Mouse (Mus musculus): Measurements from ENCODE around the gene Hirip3. TPM values are rescaled to one million over a fixed set of nuclear protein-coding genes. Genes with fewer than 3 reads are reported as not detected.
A peak's percentile ranks its signal among the peaks of the same experiment; 100 is the strongest.

The Hirip3 gene
- polyA plus RNA-seq, 1 experiment from 2014 or later, result 57.2 TPM

- H3K4me3 ChIP-seq, result no peak overlapping the region
- peaks cover 31% of the 10 kb centered on the region for H3K27me3 ChIP-seq (ENCODE audit: low read depth, poor library complexity, severe bottlenecking)
- H3K36me3 ChIP-seq, result no peaks in the 10 kb centered on the region
- 95% methylated on average over 1 of the region's 1 CpGs for WGBS
- no peaks in the 10 kb centered on the region for H3K9me3 ChIP-seq (replicated peaks)
- no peak overlapping the region for H3K27ac ChIP-seq
- peaks cover 32% of the 10 kb centered on the region for H3K4me1 ChIP-seq
- DNase-seq (ENCODE audit: low spot score), result no peak
Measured at GRCm38 (mm10) chr7:126833294-126833693, 28.5 kb upstream of the Hirip3 start.

DNA sequence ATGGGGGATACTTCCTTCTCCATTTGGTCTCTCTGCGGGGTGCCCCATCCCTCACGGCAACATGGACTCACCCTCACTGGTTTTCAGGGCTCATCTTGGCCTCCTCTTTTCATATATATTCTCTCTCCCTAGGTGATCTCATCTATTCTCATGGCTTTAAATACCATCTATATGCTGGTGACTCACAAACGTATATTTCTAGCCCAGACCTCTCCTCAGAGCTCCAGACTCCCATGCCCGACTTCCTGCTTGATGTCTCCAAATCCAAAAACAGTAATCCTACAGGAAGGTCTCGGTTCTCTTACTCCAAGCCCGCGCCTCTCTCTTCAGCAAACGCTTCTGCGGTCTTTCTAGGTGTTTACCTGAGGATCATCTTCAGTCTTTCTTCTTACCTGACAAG, 18.5 kb upstream of the Hirip3 start:
- Histone ChIP-seq H3K4me1 (peaks cover 12% of the 10 kb centered on the region), H3K27me3 (ENCODE audit: low read depth, poor library complexity, severe bottlenecking) (peaks cover 20% of the 10 kb centered on the region), H3K9me3 (replicated peaks) (no peaks in the 10 kb centered on the region), H3K4me3 (no peak overlapping the region), H3K27ac (no peak overlapping the region), H3K36me3 (no peaks in the 10 kb centered on the region)
- WGBS, result 81% methylated on average over 9 of the region's 9 CpGs
- DNase-seq (ENCODE audit: low spot score), result no peak

DNA sequence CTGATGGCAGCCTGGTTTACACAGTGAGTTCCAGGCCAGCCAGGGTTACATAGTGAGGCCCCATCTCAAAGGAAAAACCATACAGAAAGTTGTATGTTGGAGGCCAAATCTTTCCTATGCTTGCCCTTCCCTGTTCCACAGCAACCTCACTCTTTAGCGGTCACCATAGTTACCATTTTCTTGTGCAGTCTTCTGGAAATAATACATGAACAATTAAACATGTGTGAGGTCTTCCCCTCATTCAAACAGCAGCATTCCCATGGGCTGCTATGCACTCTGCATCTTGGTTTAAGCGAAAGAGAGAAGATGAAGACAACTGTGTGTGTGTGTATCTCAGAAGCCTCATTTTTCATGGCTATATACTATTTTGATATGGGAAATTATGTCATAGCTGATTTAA, 16.3 kb upstream of the Hirip3 start:
- DNase-seq (ENCODE audit: low spot score), result no peak
- peaks cover 18% of the 10 kb centered on the region for H3K4me1 ChIP-seq
- H3K27me3 ChIP-seq (ENCODE audit: low read depth, poor library complexity, severe bottlenecking), result peaks cover 42% of the 10 kb centered on the region
- no peaks in the 10 kb centered on the region for H3K9me3 ChIP-seq (replicated peaks)
- H3K27ac ChIP-seq, result no peak overlapping the region
- no peaks in the 10 kb centered on the region for H3K36me3 ChIP-seq
- no peak overlapping the region for H3K4me3 ChIP-seq
- 92% methylated on average over 2 of the region's 2 CpGs for WGBS

- DNase-seq (ENCODE audit: low spot score), result no peak
- peaks cover 27% of the 10 kb centered on the region for H3K4me1 ChIP-seq
- WGBS, result 27% methylated on average over 4 of the region's 4 CpGs
- H3K27ac ChIP-seq, result peak within 1 kb of the TSS; percentile 78
- peak within 1 kb of the TSS; percentile 71 for H3K4me3 ChIP-seq
- peaks cover 54% of the 10 kb centered on the region for H3K27me3 ChIP-seq (ENCODE audit: low read depth, poor library complexity, severe bottlenecking)
- H3K9me3 ChIP-seq (replicated peaks), result no peaks in the 10 kb centered on the region
- peaks cover 13% of the 10 kb centered on the region for H3K36me3 ChIP-seq
Measured at GRCm38 (mm10) chr7:126847116-126847420, 14.7 kb upstream of the Hirip3 start, which contains the start of gene Doc2a. Gene Doc2a, plus strand, starts transcription at chr7:126847416.

GRCm38 (mm10) chr7:126847421-126848398, 14.1 kb upstream of the Hirip3 start:
- Histone ChIP-seq H3K36me3 (peaks cover 19% of the 10 kb centered on the region), H3K27ac (peak overlapping the region; percentile 78), H3K27me3 (ENCODE audit: low read depth, poor library complexity, severe bottlenecking) (peaks cover 54% of the 10 kb centered on the region), H3K9me3 (replicated peaks) (no peaks in the 10 kb centered on the region), H3K4me1 (peaks cover 27% of the 10 kb centered on the region), H3K4me3 (peak overlapping the region; percentile 71)
- WGBS, result under 1% methylated on average over 74 of the region's 74 CpGs
- DNase-seq (ENCODE audit: low spot score), result peak; percentile 70

DNA sequence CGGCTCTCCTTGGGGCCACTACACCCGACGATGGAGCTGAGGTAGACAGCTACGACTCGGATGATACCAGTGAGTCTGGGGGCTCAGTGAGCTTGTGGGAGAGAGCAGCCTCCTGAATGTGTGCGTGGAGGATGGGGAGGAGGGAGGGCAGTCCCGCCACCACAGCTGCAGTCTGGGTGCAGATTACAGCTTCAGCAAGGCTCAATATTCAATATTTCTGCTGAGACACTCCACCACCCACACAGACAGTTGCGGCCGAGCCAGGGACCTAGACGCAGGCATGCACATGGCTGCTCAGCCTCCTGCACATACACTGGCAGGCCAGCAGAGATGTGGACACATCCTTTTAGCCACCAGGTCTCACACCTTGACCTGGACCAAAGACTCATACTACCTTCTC, 13.0 kb upstream of the Hirip3 start:
- peaks cover 54% of the 10 kb centered on the region for H3K27me3 ChIP-seq (ENCODE audit: low read depth, poor library complexity, severe bottlenecking)
- H3K36me3 ChIP-seq, result peaks cover 30% of the 10 kb centered on the region
- H3K4me3 ChIP-seq, result peak overlapping the region; percentile 71
- peak overlapping the region; percentile 78; the same call in 1 of the 2 replicates for H3K27ac ChIP-seq
- H3K4me1 ChIP-seq, result peaks cover 27% of the 10 kb centered on the region
- no peak for DNase-seq (ENCODE audit: low spot score)
- no peaks in the 10 kb centered on the region for H3K9me3 ChIP-seq (replicated peaks)
- 36% methylated on average over 10 of the region's 10 CpGs for WGBS

DNA sequence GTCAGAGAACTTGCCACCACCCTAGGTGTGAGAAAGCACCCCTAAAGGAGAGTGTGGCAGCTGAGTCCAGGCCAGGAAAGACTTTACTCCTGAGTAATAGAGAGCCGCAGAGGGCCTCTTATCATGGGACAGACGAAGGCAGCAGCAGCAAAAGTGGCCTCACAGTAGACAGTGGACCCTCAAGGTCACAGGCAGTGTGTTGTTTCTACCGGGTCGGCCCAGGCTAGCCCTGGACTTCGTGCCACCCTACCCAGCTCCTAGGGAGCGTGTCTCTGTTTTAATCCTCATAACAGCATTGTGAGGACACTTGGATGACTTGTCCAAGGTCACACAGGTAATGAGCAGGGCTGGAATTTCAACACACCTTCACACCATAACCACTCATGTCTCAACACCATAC, 11.6 kb upstream of the Hirip3 start:
- 86% methylated on average over 6 of the region's 6 CpGs for WGBS

DNA sequence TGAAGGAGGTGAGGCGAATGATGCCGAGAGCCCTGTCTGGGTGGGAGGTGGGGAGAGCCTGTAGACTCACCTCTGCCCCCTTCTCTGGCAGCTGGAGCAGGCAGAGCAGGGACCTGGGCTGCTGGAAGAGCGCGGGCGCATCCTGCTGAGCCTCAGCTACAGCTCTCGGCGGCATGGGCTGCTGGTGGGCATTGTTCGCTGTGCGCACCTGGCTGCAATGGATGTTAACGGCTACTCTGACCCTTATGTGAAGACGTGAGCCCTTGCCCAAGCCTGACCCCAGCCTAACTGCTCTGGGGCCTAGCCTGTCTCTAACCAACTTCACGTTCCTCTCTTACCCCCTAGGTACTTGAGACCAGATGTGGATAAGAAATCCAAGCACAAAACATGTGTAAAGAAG, 10.6 kb upstream of the Hirip3 start:
- Histone ChIP-seq H3K4me1 (peaks cover 27% of the 10 kb centered on the region), H3K9me3 (replicated peaks) (no peaks in the 10 kb centered on the region), H3K27me3 (ENCODE audit: low read depth, poor library complexity, severe bottlenecking) (peaks cover 54% of the 10 kb centered on the region), H3K27ac (peak overlapping the region; percentile 42; the same call in 1 of the 2 replicates), H3K4me3 (no peak overlapping the region), H3K36me3 (peaks cover 54% of the 10 kb centered on the region)
- no peak for DNase-seq (ENCODE audit: low spot score)
- WGBS, result 40% methylated on average over 12 of the region's 12 CpGs

More for the DNA sequence above, 11.6 kb upstream of the Hirip3 start:
- Histone ChIP-seq H3K27me3 (ENCODE audit: low read depth, poor library complexity, severe bottlenecking) (peaks cover 54% of the 10 kb centered on the region), H3K9me3 (replicated peaks) (no peaks in the 10 kb centered on the region), H3K4me1 (peaks cover 27% of the 10 kb centered on the region), H3K36me3 (peaks cover 44% of the 10 kb centered on the region), H3K4me3 (no peak overlapping the region), H3K27ac (no peak overlapping the region)
- no peak for DNase-seq (ENCODE audit: low spot score)

DNA sequence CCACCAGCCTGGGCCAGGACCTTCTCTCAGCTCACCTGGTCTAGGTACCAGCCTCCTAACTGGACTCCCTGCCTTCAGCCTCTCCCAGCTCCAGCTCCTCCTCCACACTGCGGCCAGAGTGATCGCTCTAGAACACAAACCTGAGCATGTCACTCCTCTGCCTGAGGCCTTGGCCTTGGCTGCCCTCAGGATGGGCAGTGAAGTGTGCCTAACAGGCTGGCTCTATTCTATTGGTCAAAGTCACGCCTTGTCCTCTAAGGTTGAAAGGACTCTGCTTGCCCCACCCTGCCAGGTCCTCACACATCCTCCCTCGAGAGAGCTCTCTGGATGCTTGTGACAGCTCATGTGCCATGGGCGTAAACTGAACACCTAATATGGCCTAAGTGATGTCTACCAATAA, 8.3 kb upstream of the Hirip3 start:
- 88% methylated on average over 5 of the region's 5 CpGs for WGBS

GRCm38 (mm10) chr7:126855641-126856040, 6.1 kb upstream of the Hirip3 start:
- peaks cover 11% of the 10 kb centered on the region for H3K27me3 ChIP-seq (ENCODE audit: low read depth, poor library complexity, severe bottlenecking)
- no peaks in the 10 kb centered on the region for H3K9me3 ChIP-seq (replicated peaks)
- peaks cover 10% of the 10 kb centered on the region for H3K4me1 ChIP-seq
- no peak overlapping the region for H3K27ac ChIP-seq
- H3K36me3 ChIP-seq, result peaks cover 98% of the 10 kb centered on the region
- DNase-seq (ENCODE audit: low spot score), result no peak
- H3K4me3 ChIP-seq, result no peak overlapping the region
- 84% methylated on average over 3 of the region's 3 CpGs for WGBS

More for the DNA sequence above, 8.3 kb upstream of the Hirip3 start:
- Histone ChIP-seq H3K27me3 (ENCODE audit: low read depth, poor library complexity, severe bottlenecking) (peaks cover 33% of the 10 kb centered on the region), H3K36me3 (peaks cover 77% of the 10 kb centered on the region), H3K27ac (no peak overlapping the region), H3K4me1 (peaks cover 13% of the 10 kb centered on the region), H3K4me3 (no peak overlapping the region), H3K9me3 (replicated peaks) (no peaks in the 10 kb centered on the region)
- DNase-seq (ENCODE audit: low spot score), result no peak

- H3K9me3 ChIP-seq (replicated peaks), result no peaks in the 10 kb centered on the region
- peaks cover 91% of the 10 kb centered on the region for H3K36me3 ChIP-seq
- 83% methylated on average over 9 of the region's 9 CpGs for WGBS
- 0 out of 2 replicates have a peak, but pooled peaks cover under 1% of the 10 kb centered on the region for H3K27me3 ChIP-seq (ENCODE audit: low read depth, poor library complexity, severe bottlenecking)
- H3K4me1 ChIP-seq, result peaks cover 9% of the 10 kb centered on the region
- no peak overlapping the region for H3K4me3 ChIP-seq
- no peak for DNase-seq (ENCODE audit: low spot score)
- no peak overlapping the region for H3K27ac ChIP-seq
Measured at GRCm38 (mm10) chr7:126856741-126857420, 4.9 kb upstream of the Hirip3 start.

DNA sequence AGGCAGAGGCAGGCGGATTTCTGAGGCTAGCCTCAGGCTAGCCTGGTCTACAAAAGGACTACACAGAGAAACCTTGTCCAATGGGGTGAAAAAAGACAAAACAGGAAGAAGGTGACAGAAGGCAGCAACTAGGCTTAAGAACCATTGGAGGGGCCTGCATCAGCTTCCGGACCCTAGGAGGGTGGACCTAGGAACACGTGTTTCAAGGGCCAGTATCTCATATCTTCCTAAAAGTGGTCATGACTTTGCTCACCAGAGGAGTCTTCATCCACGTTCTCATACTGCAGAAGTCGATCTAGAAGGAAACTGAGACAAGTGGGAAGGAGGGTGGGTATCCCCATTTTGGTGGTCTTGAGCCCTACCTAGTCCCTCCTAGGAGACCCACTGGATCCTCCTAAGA, 785 bp upstream of the Hirip3 start:
- H3K9me3 ChIP-seq (replicated peaks), result no peaks in the 10 kb centered on the region
- H3K36me3 ChIP-seq, result peaks cover 80% of the 10 kb centered on the region
- peak overlapping the region; percentile 92 for H3K27ac ChIP-seq
- H3K4me1 ChIP-seq, result peaks cover 33% of the 10 kb centered on the region
- peak overlapping the region; percentile 74 for H3K4me3 ChIP-seq
- DNase-seq (ENCODE audit: low spot score), result no peak
- H3K27me3 ChIP-seq (ENCODE audit: low read depth, poor library complexity, severe bottlenecking), result no peaks in the 10 kb centered on the region
- 73% methylated on average over 5 of the region's 5 CpGs for WGBS
